Mouse (Mus musculus): ENCODE data around the gene Hal. TPM values are rescaled to one million over a fixed set of nuclear protein-coding genes. Genes with fewer than 3 reads are reported as not detected.

Gene Hal
- polyA plus RNA-seq, 1 experiment = 1.7 TPM

- H3K4me1 ChIP-seq (ENCODE audit: control insufficient read depth, insufficient read depth, low read length) = no peaks in the 10 kb centered on the region
- TF ChIP-seq POLR2A (IDR thresholded peaks at IDR 0.05; ENCODE audit: borderline replicate concordance, low read depth, low read length) (no peak), CTCF (IDR thresholded peaks at IDR 0.05; ENCODE audit: low read depth, low read length) (no peak)
- no peak overlapping the region for H3K4me3 ChIP-seq (ENCODE audit: insufficient read depth, low read length)
- no peak overlapping the region for H3K27ac ChIP-seq (ENCODE audit: insufficient read depth, low read depth, low read length)
These were observed 21.1 kb downstream of the Hal start for GRCm38 (mm10) chr10:93509532-93510153.

GRCm38 (mm10) chr10:93515419-93515818 lies 26.9 kb downstream of the Hal start:
- no peak overlapping the region for H3K4me3 ChIP-seq (ENCODE audit: insufficient read depth, low read length)
- TF ChIP-seq CTCF (IDR thresholded peaks at IDR 0.05; ENCODE audit: low read depth, low read length) (no peak), POLR2A (IDR thresholded peaks at IDR 0.05; ENCODE audit: borderline replicate concordance, low read depth, low read length) (no peak)
- H3K27ac ChIP-seq (ENCODE audit: insufficient read depth, low read depth, low read length) = no peak overlapping the region
- H3K4me1 ChIP-seq (ENCODE audit: control insufficient read depth, insufficient read depth, low read length) = no peaks in the 10 kb centered on the region

DNA sequence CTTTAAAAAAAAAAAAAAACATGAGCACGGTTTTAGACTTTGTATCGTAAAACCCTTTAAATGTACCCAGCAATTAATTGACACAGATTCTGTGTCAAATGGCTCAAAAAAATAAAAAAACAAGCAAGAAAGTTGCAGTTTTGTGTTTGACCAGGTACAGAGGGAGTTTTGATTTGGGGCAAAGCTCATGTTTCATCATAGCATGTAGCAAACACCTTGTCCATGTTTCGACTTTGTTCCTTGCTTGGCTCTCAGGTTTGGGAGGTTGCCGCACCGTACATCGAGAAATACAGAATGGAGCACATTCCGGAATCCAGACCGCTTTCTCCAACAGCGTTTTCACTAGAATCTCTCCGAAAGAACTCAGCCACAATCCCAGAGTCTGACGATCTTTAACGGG lies 27.4 kb downstream of the Hal start:
- H3K27ac ChIP-seq (ENCODE audit: insufficient read depth, low read depth, low read length) = no peak overlapping the region

DNA sequence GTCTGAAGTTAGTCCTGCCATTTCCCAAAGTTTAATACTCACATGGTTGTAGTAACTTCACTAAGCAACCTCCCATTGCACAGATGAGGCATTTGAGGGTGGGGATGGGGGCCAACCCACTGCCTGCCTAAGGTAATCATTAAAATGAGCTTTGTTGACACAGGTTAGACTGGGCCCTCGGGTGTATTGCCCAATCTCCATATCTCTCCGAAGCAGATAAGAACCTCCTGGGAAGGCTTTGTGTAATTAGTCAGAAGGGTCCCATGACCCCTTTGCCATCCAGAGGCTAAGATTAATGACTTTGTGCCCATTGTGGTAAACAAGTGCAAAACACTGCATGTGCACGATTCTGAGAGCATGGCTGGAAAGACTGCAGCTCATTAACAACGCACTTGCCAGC lies 29.2 kb downstream of the Hal start:
- Histone ChIP-seq H3K4me3 (ENCODE audit: insufficient read depth, low read length) (no peak overlapping the region), H3K4me1 (ENCODE audit: control insufficient read depth, insufficient read depth, low read length) (peaks cover 2% of the 10 kb centered on the region; the same call in 1 of the 2 replicates), H3K27ac (ENCODE audit: insufficient read depth, low read depth, low read length) (no peak overlapping the region)
- no peak for TF ChIP-seq CTCF (IDR thresholded peaks at IDR 0.05; ENCODE audit: low read depth, low read length)
- no peak for TF ChIP-seq POLR2A (IDR thresholded peaks at IDR 0.05; ENCODE audit: borderline replicate concordance, low read depth, low read length)

More for the DNA sequence above, 27.4 kb downstream of the Hal start:
- TF ChIP-seq POLR2A (IDR thresholded peaks at IDR 0.05; ENCODE audit: borderline replicate concordance, low read depth, low read length) (no peak), CTCF (IDR thresholded peaks at IDR 0.05; ENCODE audit: low read depth, low read length) (no peak)
- H3K4me1 ChIP-seq (ENCODE audit: control insufficient read depth, insufficient read depth, low read length) = peaks cover under 1% of the 10 kb centered on the region; the same call in 1 of the 2 replicates
- H3K4me3 ChIP-seq (ENCODE audit: insufficient read depth, low read length) = no peak overlapping the region

DNA sequence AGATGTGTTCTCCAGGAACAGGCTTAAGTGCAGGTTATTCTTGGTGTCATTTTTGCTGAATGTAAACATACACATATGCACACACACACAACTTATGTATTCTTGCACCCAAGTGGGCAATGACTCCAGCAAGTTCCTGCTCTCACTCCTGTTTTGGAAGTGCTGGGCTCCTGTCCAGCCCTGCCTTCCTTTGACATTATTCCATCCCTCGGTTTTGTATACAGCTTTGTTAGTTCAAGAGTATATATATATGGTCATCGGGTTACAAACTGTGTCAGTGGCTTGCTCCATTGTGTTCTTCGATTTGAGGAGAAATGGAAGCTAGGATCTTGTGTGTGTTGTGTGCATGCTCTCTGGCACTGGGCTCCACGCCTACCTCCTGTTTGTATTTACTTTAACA lies 29.6 kb downstream of the Hal start:
- Histone ChIP-seq H3K27ac (ENCODE audit: insufficient read depth, low read depth, low read length) (no peak overlapping the region), H3K4me3 (ENCODE audit: insufficient read depth, low read length) (no peak overlapping the region), H3K4me1 (ENCODE audit: control insufficient read depth, insufficient read depth, low read length) (peaks cover 2% of the 10 kb centered on the region; the same call in 1 of the 2 replicates)
- TF ChIP-seq POLR2A (IDR thresholded peaks at IDR 0.05; ENCODE audit: borderline replicate concordance, low read depth, low read length) (no peak), CTCF (IDR thresholded peaks at IDR 0.05; ENCODE audit: low read depth, low read length) (no peak)

DNA sequence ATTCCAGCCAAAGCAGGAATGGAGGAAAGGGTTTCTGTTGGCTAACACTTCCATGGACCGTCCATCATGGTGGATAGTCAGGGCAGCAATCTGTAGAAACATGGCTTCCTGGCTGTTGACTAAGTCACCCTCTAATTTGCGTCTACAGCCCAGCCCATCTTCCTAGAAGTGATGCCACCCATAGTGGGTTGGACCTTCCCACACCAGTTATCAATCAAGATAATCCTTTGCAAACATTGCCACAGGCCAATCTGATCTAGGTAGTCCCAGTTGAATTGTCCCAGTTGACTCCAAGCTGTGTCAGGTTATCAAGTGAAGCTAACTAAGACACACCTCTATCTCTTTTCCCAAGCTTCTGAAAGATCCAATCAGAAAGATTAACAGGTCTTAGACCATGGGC lies 30.1 kb downstream of the Hal start:
- Histone ChIP-seq H3K4me3 (ENCODE audit: insufficient read depth, low read length) (no peak overlapping the region), H3K27ac (ENCODE audit: insufficient read depth, low read depth, low read length) (no peak overlapping the region), H3K4me1 (ENCODE audit: control insufficient read depth, insufficient read depth, low read length) (peaks cover 2% of the 10 kb centered on the region; the same call in 1 of the 2 replicates)
- TF ChIP-seq CTCF (IDR thresholded peaks at IDR 0.05; ENCODE audit: low read depth, low read length) (no peak), POLR2A (IDR thresholded peaks at IDR 0.05; ENCODE audit: borderline replicate concordance, low read depth, low read length) (no peak)

DNA sequence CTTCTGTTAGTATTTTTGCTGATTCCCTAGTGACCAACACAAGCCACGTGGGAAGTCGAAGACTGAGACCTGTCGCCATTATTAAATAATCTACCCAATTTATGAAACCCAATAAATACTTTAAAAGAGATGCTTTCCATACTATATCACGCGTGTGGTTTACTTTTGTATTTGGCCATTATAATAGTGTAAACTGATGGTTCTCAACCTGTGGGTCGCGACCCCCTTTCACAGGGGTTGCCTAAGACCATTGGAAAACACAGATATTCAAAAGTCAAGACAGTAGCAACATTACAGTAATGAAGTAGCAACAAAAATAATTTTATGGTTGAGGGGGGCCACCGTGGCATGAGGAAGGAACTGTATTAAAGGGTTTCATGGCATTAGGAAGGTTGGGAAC lies 30.6 kb downstream of the Hal start:
- peaks cover 2% of the 10 kb centered on the region; the same call in 1 of the 2 replicates for H3K4me1 ChIP-seq (ENCODE audit: control insufficient read depth, insufficient read depth, low read length)
- H3K4me3 ChIP-seq (ENCODE audit: insufficient read depth, low read length) = no peak overlapping the region
- H3K27ac ChIP-seq (ENCODE audit: insufficient read depth, low read depth, low read length) = no peak overlapping the region
- no peak for TF ChIP-seq POLR2A (IDR thresholded peaks at IDR 0.05; ENCODE audit: borderline replicate concordance, low read depth, low read length)
- no peak for TF ChIP-seq CTCF (IDR thresholded peaks at IDR 0.05; ENCODE audit: low read depth, low read length)

DNA sequence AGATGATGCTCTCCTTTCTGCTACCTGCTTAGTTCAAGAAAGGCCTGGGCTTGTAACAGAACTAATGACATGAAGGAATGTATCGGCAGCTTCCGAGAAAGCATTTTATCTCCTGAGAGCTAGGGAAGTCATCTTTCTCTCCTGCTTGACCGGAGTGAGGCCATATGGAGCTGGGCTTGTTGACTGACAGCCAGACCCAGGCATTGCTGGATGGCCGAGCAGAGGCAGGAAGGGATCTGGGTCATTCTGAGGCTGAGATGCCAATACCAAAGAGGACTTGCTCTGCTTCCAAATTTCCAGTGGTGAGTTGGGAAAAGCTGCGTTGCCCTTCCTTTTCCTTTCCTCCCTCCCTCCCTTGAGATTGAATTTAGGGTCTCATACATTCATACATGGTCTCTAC lies 31.2 kb downstream of the Hal start:
- TF ChIP-seq POLR2A (IDR thresholded peaks at IDR 0.05; ENCODE audit: borderline replicate concordance, low read depth, low read length) = no peak
- no peak for TF ChIP-seq CTCF (IDR thresholded peaks at IDR 0.05; ENCODE audit: low read depth, low read length)
- Histone ChIP-seq H3K4me3 (ENCODE audit: insufficient read depth, low read length) (no peak overlapping the region), H3K4me1 (ENCODE audit: control insufficient read depth, insufficient read depth, low read length) (peaks cover 2% of the 10 kb centered on the region; the same call in 1 of the 2 replicates), H3K27ac (ENCODE audit: insufficient read depth, low read depth, low read length) (no peak overlapping the region)

DNA sequence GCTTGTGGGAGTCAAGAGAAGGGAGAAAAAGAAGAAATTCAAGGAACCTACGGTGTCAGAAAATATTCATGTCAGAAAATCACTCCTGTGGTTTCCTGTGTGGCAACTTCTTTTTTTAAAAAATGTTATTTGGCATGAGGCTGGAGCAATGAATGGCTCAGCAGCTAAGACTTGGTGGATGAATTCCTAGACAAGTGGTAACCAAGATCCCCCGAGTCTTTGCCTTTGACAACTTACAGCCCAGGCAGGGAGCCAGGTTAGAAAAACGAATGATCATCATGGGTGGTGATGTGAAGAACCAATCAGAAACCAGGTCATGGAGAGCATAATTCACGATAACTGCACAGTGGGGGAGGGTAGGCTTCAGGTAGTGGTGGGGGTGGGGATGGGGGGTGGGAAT lies 32.4 kb downstream of the Hal start:
- Histone ChIP-seq H3K4me1 (ENCODE audit: control insufficient read depth, insufficient read depth, low read length) (peaks cover 2% of the 10 kb centered on the region; the same call in 1 of the 2 replicates), H3K4me3 (ENCODE audit: insufficient read depth, low read length) (no peak overlapping the region), H3K27ac (ENCODE audit: insufficient read depth, low read depth, low read length) (no peak overlapping the region)
- TF ChIP-seq CTCF (IDR thresholded peaks at IDR 0.05; ENCODE audit: low read depth, low read length) (no peak), POLR2A (IDR thresholded peaks at IDR 0.05; ENCODE audit: borderline replicate concordance, low read depth, low read length) (no peak)

DNA sequence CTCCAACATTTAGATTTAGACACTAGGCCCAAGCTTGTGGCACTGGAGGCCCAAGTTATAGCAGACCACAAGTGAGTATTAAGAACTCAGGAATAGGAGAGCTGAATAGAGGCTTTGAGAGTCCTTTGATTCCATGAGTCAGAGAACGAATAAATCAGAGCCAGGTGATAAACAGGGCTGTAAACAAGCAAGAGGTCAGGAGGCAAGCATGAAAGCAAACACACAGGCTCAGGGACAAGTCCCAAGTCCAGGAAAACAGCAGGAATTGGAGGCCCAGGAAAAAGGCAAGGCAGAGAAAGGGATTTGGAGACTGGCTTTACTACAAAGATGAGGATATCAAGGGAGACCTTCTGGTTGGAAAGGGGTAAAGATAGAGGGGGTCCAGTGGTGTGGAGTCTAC lies 36.8 kb downstream of the Hal start:
- Histone ChIP-seq H3K27ac (ENCODE audit: insufficient read depth, low read depth, low read length) (no peak overlapping the region), H3K4me1 (ENCODE audit: control insufficient read depth, insufficient read depth, low read length) (peaks cover 2% of the 10 kb centered on the region; the same call in 1 of the 2 replicates), H3K4me3 (ENCODE audit: insufficient read depth, low read length) (no peak overlapping the region)
- TF ChIP-seq CTCF (IDR thresholded peaks at IDR 0.05; ENCODE audit: low read depth, low read length) = no peak
- no peak for TF ChIP-seq POLR2A (IDR thresholded peaks at IDR 0.05; ENCODE audit: borderline replicate concordance, low read depth, low read length)
